ENCODE assay signal across 16 mouse cellular contexts in genomic region chr8:54808217-54808616, GRCm38 (mm10).
DNase-seq lines count a peak whose midpoint lies in the region; ATAC-seq and TF ChIP-seq lines count a peak whose summit lies in the region.
"Had no signal": no experiment of that assay in that cellular context is flagged by ENCODE, and none has a peak within 500 bp of the region (broad histone marks: within the 10 kb centered on the region; RNA-seq: fewer than 3 reads in every experiment).

No protein-coding gene starts in this region.

- H3K36me3 ChIP-seq in hindbrain, postnatal 0 days (ENCODE audit: insufficient read depth, low read length): no peaks in the 10 kb centered on the region
- no peaks in the 10 kb centered on the region for H3K36me3 ChIP-seq in hindbrain, embryonic 10.5 days
- H3K36me3 ChIP-seq: G1E had no signal

- H3K9me3 ChIP-seq in hindbrain, postnatal 0 days (ENCODE audit: low read length): no peaks in the 10 kb centered on the region
- no peaks in the 10 kb centered on the region for H3K9me3 ChIP-seq in hindbrain, embryonic 10.5 days
- H3K9me3 ChIP-seq: G1E had no signal

- H3K9ac ChIP-seq in hindbrain, postnatal 0 days (replicated peaks; ENCODE audit: low read length): no peak overlapping the region
- H3K9ac ChIP-seq: lung, embryonic 14.5 days had no signal

- 48% methylated on average over 6 of the region's 6 CpGs for WGBS in hindbrain, postnatal 0 days
- WGBS in hindbrain, embryonic 10.5 days: 75% methylated on average over 6 of the region's 6 CpGs

- H3K4me1 ChIP-seq in hindbrain, postnatal 0 days (ENCODE audit: insufficient read depth, low read length): no peaks in the 10 kb centered on the region
- no peaks in the 10 kb centered on the region for H3K4me1 ChIP-seq in hindbrain, embryonic 10.5 days (replicated peaks)

- TF ChIP-seq CTCF in hindbrain, postnatal 0 days (IDR thresholded peaks at IDR 0.05; ENCODE audit: low read depth): no peak

- no peak overlapping the region for H3K4me3 ChIP-seq in hindbrain, postnatal 0 days (ENCODE audit: low read length)
- no peak overlapping the region for H3K4me3 ChIP-seq in hindbrain, embryonic 10.5 days

- no peaks in the 10 kb centered on the region for H3K27me3 ChIP-seq in hindbrain, postnatal 0 days (ENCODE audit: insufficient read depth, low read length)
- no peaks in the 10 kb centered on the region for H3K27me3 ChIP-seq in hindbrain, embryonic 10.5 days (ENCODE audit: insufficient read depth, poor library complexity, severe bottlenecking)

- H3K4me2 ChIP-seq in hindbrain, postnatal 0 days (ENCODE audit: low read depth, low read length): no peak overlapping the region
- H3K4me2 ChIP-seq: lung, embryonic 14.5 days had no signal

- ATAC-seq in hindbrain, postnatal 0 days: no peak
- ATAC-seq: hindbrain, embryonic 16.5 days had no signal

- no peak overlapping the region for H3K27ac ChIP-seq in hindbrain, postnatal 0 days
- no peak overlapping the region for H3K27ac ChIP-seq in hindbrain, embryonic 10.5 days

- peak; percentile 8 for DNase-seq in hindbrain, postnatal 0 days (ENCODE audit: low spot score)
- no peak for DNase-seq in hindbrain, embryonic 10.5 days (ENCODE audit: low spot score)
- peak; percentile 21 for DNase-seq in lung, postnatal 36 days
- no peak for DNase-seq in lung, postnatal 10 days
- peak; percentile 10 for DNase-seq in kidney, postnatal 10 days
- DNase-seq in left cerebral cortex, adult 11 months (ENCODE audit: low spot score): no peak
- no peak for DNase-seq in right cerebral cortex, postnatal 14 days
- DNase-seq: cerebellum, adult 9-11 months; embryo, embryonic 11 days; gastrocnemius, postnatal 25 days; lung, embryonic 14.5 days; midbrain, embryonic 14.5 days; spleen, adult 18-20 months; thymus, adult 2 months had no signal

Comparison
In these comparisons a context has a peak if more than half of its experiments do, and no peak if none do; other contexts are left out.
1. DNase-seq: peak in hindbrain, postnatal 0 days (single experiment), lung, postnatal 36 days (single experiment) and kidney, postnatal 10 days (single experiment); none in hindbrain, embryonic 10.5 days (single experiment), lung, postnatal 10 days (single experiment), left cerebral cortex, adult 11 months (single experiment) and right cerebral cortex, postnatal 14 days (single experiment).